Mouse (Mus musculus) layer of hippocampus, adult 11-12 months (tissue): Measurements from ENCODE around the gene Map4k4.

Source experiments
- DNase-seq: peaks from one replicate; pipeline ENCODE4 v3.0.0; 2022; ENCODE audit warnings: low spot score

Map4k4 gene

GRCm38 (mm10) chr1:39898686-39899085, 2.0 kb upstream of the Map4k4 start:
- DNase-seq = no peak

GRCm38 (mm10) chr1:39901063-39901811, 524 bp downstream of the Map4k4 start:
- no peak for DNase-seq

- no peak for DNase-seq
These were observed 1.4 kb downstream of the Map4k4 start for GRCm38 (mm10) chr1:39901851-39902703.

- DNase-seq = no peak
These were observed 2.0 kb downstream of the Map4k4 start for GRCm38 (mm10) chr1:39902704-39903151.

- no peak for DNase-seq
These were observed 4.0 kb downstream of the Map4k4 start for GRCm38 (mm10) chr1:39904720-39905119.

- no peak for DNase-seq
These were observed 6.2 kb downstream of the Map4k4 start for GRCm38 (mm10) chr1:39906921-39907320.

GRCm38 (mm10) chr1:39908976-39909375, 8.3 kb downstream of the Map4k4 start:
- DNase-seq = no peak

- peak; percentile 57 for DNase-seq
These were observed 10.7 kb downstream of the Map4k4 start for GRCm38 (mm10) chr1:39911446-39911845.

- DNase-seq = no peak
These were observed 12.5 kb downstream of the Map4k4 start for GRCm38 (mm10) chr1:39913256-39913655.

- peak; percentile 57 for DNase-seq
These were observed 15.4 kb downstream of the Map4k4 start for GRCm38 (mm10) chr1:39916144-39916543.

GRCm38 (mm10) chr1:39917855-39918516, 17.3 kb downstream of the Map4k4 start:
- no peak for DNase-seq

GRCm38 (mm10) chr1:39918517-39919115, 17.9 kb downstream of the Map4k4 start:
- DNase-seq = no peak

GRCm38 (mm10) chr1:39920616-39921015, 19.9 kb downstream of the Map4k4 start:
- no peak for DNase-seq

- no peak for DNase-seq
These were observed 21.3 kb downstream of the Map4k4 start for GRCm38 (mm10) chr1:39921996-39922395.

GRCm38 (mm10) chr1:39922714-39923113, 22.0 kb downstream of the Map4k4 start:
- DNase-seq = peak; percentile 62

GRCm38 (mm10) chr1:39923395-39924337, 23.0 kb downstream of the Map4k4 start:
- peak; percentile 68 for DNase-seq

- no peak for DNase-seq
These were observed 30.3 kb downstream of the Map4k4 start for GRCm38 (mm10) chr1:39931055-39931454.

- DNase-seq = no peak
These were observed 31.6 kb downstream of the Map4k4 start for GRCm38 (mm10) chr1:39932216-39932739.

GRCm38 (mm10) chr1:39932922-39933321, 32.2 kb downstream of the Map4k4 start:
- no peak for DNase-seq

- no peak for DNase-seq
These were observed 34.2 kb downstream of the Map4k4 start for GRCm38 (mm10) chr1:39934954-39935353.

- no peak for DNase-seq
These were observed 34.9 kb downstream of the Map4k4 start for GRCm38 (mm10) chr1:39935616-39936015.
